Mouse (Mus musculus): ENCODE measurements around the gene Cadm2. TPM values are rescaled to one million over a fixed set of nuclear protein-coding genes. Genes with fewer than 3 reads are reported as not detected.

Gene Cadm2
- polyA plus RNA-seq, 1 experiment from 2014 or later = not detected

GRCm38 (mm10) chr16:67526992-67527391, 93.7 kb downstream of the Cadm2 start:
- WGBS (ENCODE audit: insufficient replicate concordance) = 52% methylated on average over 1 of the region's 1 CpGs
- ATAC-seq (ENCODE audit: low read depth) = no peak
- Histone ChIP-seq H3K36me3 (ENCODE audit: control insufficient read depth, insufficient read depth) (no peaks in the 10 kb centered on the region), H3K4me3 (ENCODE audit: low read depth, low read length) (no peak overlapping the region), H3K27me3 (ENCODE audit: control insufficient read depth, insufficient read depth, low read depth, low read length) (no peaks in the 10 kb centered on the region), H3K27ac (ENCODE audit: low read length) (no peak overlapping the region), H3K4me2 (ENCODE audit: low read depth, low read length) (no peak overlapping the region), H3K9me3 (replicated peaks; ENCODE audit: control insufficient read depth, low read length) (no peaks in the 10 kb centered on the region), H3K4me1 (ENCODE audit: control insufficient read depth, low read depth, low read length) (no peaks in the 10 kb centered on the region), H3K9ac (ENCODE audit: low read depth, low read length) (no peak overlapping the region)

- Histone ChIP-seq H3K36me3 (ENCODE audit: control insufficient read depth, insufficient read depth) (no peaks in the 10 kb centered on the region), H3K4me1 (ENCODE audit: control insufficient read depth, low read depth, low read length) (no peaks in the 10 kb centered on the region), H3K4me3 (ENCODE audit: low read depth, low read length) (no peak overlapping the region), H3K9ac (ENCODE audit: low read depth, low read length) (no peak overlapping the region), H3K27ac (ENCODE audit: low read length) (no peak overlapping the region), H3K27me3 (ENCODE audit: control insufficient read depth, insufficient read depth, low read depth, low read length) (no peaks in the 10 kb centered on the region), H3K9me3 (replicated peaks; ENCODE audit: control insufficient read depth, low read length) (no peaks in the 10 kb centered on the region), H3K4me2 (ENCODE audit: low read depth, low read length) (no peak overlapping the region)
- no peak for ATAC-seq (ENCODE audit: low read depth)
- 61% methylated on average over 1 of the region's 1 CpGs for WGBS (ENCODE audit: insufficient replicate concordance)
Measured at GRCm38 (mm10) chr16:67524878-67525277, 95.8 kb downstream of the Cadm2 start.

GRCm38 (mm10) chr16:67518311-67518710, 102.4 kb downstream of the Cadm2 start:
- no peak for ATAC-seq (ENCODE audit: low read depth)
- H3K4me3 ChIP-seq (ENCODE audit: low read depth, low read length) = no peak overlapping the region
- 61% methylated on average over 3 of the region's 3 CpGs for WGBS (ENCODE audit: insufficient replicate concordance)

DNA sequence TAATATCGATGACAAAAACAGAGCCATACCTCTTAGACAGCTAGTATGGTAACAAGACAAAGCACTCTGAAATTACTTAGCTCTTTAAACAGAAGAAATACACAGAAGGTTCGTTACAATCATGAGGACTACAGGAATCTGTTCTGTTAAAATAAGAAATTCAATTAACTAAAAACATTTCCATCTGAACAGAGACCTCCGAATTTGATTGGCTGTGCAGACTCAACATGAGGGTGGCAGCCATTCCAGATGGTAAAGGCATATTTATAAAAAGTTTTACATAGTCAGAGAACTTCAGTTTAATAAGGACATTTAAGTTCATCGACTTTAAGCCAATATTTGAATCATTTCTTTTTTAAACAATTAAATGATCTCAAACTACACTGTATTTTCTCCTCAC, 105.2 kb downstream of the Cadm2 start:
- Histone ChIP-seq H3K9ac (ENCODE audit: low read depth, low read length) (no peak overlapping the region), H3K27me3 (ENCODE audit: control insufficient read depth, insufficient read depth, low read depth, low read length) (no peaks in the 10 kb centered on the region), H3K27ac (ENCODE audit: low read length) (no peak overlapping the region), H3K9me3 (replicated peaks; ENCODE audit: control insufficient read depth, low read length) (no peaks in the 10 kb centered on the region), H3K4me3 (ENCODE audit: low read depth, low read length) (no peak overlapping the region), H3K4me2 (ENCODE audit: low read depth, low read length) (no peak overlapping the region), H3K36me3 (ENCODE audit: control insufficient read depth, insufficient read depth) (no peaks in the 10 kb centered on the region), H3K4me1 (ENCODE audit: control insufficient read depth, low read depth, low read length) (no peaks in the 10 kb centered on the region)
- WGBS (ENCODE audit: insufficient replicate concordance) = 52% methylated on average over 4 of the region's 4 CpGs
- ATAC-seq (ENCODE audit: low read depth) = no peak

More at GRCm38 (mm10) chr16:67518311-67518710, 102.4 kb downstream of the Cadm2 start:
- H3K9me3 ChIP-seq (replicated peaks; ENCODE audit: control insufficient read depth, low read length) = no peaks in the 10 kb centered on the region
- no peaks in the 10 kb centered on the region for H3K4me1 ChIP-seq (ENCODE audit: control insufficient read depth, low read depth, low read length)
- no peak overlapping the region for H3K4me2 ChIP-seq (ENCODE audit: low read depth, low read length)
- no peaks in the 10 kb centered on the region for H3K36me3 ChIP-seq (ENCODE audit: control insufficient read depth, insufficient read depth)
- no peak overlapping the region for H3K27ac ChIP-seq (ENCODE audit: low read length)
- no peak overlapping the region for H3K9ac ChIP-seq (ENCODE audit: low read depth, low read length)
- no peaks in the 10 kb centered on the region for H3K27me3 ChIP-seq (ENCODE audit: control insufficient read depth, insufficient read depth, low read depth, low read length)

- Histone ChIP-seq H3K4me3 (ENCODE audit: low read depth, low read length) (no peak overlapping the region), H3K4me1 (ENCODE audit: control insufficient read depth, low read depth, low read length) (no peaks in the 10 kb centered on the region), H3K27me3 (ENCODE audit: control insufficient read depth, insufficient read depth, low read depth, low read length) (no peaks in the 10 kb centered on the region), H3K36me3 (ENCODE audit: control insufficient read depth, insufficient read depth) (no peaks in the 10 kb centered on the region), H3K27ac (ENCODE audit: low read length) (no peak overlapping the region), H3K9me3 (replicated peaks; ENCODE audit: control insufficient read depth, low read length) (no peaks in the 10 kb centered on the region), H3K4me2 (ENCODE audit: low read depth, low read length) (no peak overlapping the region), H3K9ac (ENCODE audit: low read depth, low read length) (no peak overlapping the region)
- 80% methylated on average over 9 of the region's 9 CpGs for WGBS (ENCODE audit: insufficient replicate concordance)
- ATAC-seq (ENCODE audit: low read depth) = no peak
Measured at GRCm38 (mm10) chr16:67509079-67509478, 111.6 kb downstream of the Cadm2 start.

DNA sequence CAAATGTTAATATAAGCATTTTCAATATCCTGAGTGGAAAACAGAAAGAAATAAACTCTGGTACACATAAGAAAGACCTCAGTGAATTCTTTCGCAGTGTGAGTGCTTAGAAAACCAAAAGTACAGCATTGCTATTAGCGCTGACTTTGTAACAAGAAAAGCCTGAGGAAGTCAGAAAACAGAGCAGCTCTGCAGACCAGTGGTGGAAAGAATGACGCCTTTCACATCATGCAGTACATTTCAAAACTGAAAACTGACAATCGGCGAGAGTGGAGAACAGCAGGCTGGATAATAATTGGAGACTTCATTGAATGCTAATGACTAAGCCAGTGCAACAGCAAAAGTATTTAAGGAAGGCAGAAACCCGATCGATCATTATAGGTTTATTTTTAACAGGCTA, 138.2 kb downstream of the Cadm2 start:
- Histone ChIP-seq H3K4me1 (ENCODE audit: control insufficient read depth, low read depth, low read length) (no peaks in the 10 kb centered on the region), H3K27me3 (ENCODE audit: control insufficient read depth, insufficient read depth, low read depth, low read length) (no peaks in the 10 kb centered on the region), H3K4me2 (ENCODE audit: low read depth, low read length) (no peak overlapping the region), H3K36me3 (ENCODE audit: control insufficient read depth, insufficient read depth) (no peaks in the 10 kb centered on the region), H3K9ac (ENCODE audit: low read depth, low read length) (no peak overlapping the region), H3K4me3 (ENCODE audit: low read depth, low read length) (no peak overlapping the region), H3K27ac (ENCODE audit: low read length) (no peak overlapping the region), H3K9me3 (replicated peaks; ENCODE audit: control insufficient read depth, low read length) (no peaks in the 10 kb centered on the region)
- no peak for ATAC-seq (ENCODE audit: low read depth)
- WGBS (ENCODE audit: insufficient replicate concordance) = 68% methylated on average over 7 of the region's 7 CpGs

- ATAC-seq (ENCODE audit: low read depth) = no peak
- no peak overlapping the region for H3K27ac ChIP-seq (ENCODE audit: low read length)
- no peak overlapping the region for H3K4me2 ChIP-seq (ENCODE audit: low read depth, low read length)
- H3K9me3 ChIP-seq (replicated peaks; ENCODE audit: control insufficient read depth, low read length) = no peaks in the 10 kb centered on the region
- H3K27me3 ChIP-seq (ENCODE audit: control insufficient read depth, insufficient read depth, low read depth, low read length) = no peaks in the 10 kb centered on the region
- no peaks in the 10 kb centered on the region for H3K4me1 ChIP-seq (ENCODE audit: control insufficient read depth, low read depth, low read length)
- no peak overlapping the region for H3K4me3 ChIP-seq (ENCODE audit: low read depth, low read length)
- H3K36me3 ChIP-seq (ENCODE audit: control insufficient read depth, insufficient read depth) = no peaks in the 10 kb centered on the region
- 73% methylated on average over 3 of the region's 3 CpGs for WGBS (ENCODE audit: insufficient replicate concordance)
- no peak overlapping the region for H3K9ac ChIP-seq (ENCODE audit: low read depth, low read length)
Measured at GRCm38 (mm10) chr16:67467041-67467440, 153.7 kb downstream of the Cadm2 start.

- Histone ChIP-seq H3K36me3 (ENCODE audit: control insufficient read depth, insufficient read depth) (no peaks in the 10 kb centered on the region), H3K27me3 (ENCODE audit: control insufficient read depth, insufficient read depth, low read depth, low read length) (no peaks in the 10 kb centered on the region), H3K4me2 (ENCODE audit: low read depth, low read length) (no peak overlapping the region), H3K27ac (ENCODE audit: low read length) (no peak overlapping the region), H3K9ac (ENCODE audit: low read depth, low read length) (no peak overlapping the region), H3K4me1 (ENCODE audit: control insufficient read depth, low read depth, low read length) (no peaks in the 10 kb centered on the region), H3K4me3 (ENCODE audit: low read depth, low read length) (no peak overlapping the region), H3K9me3 (replicated peaks; ENCODE audit: control insufficient read depth, low read length) (no peaks in the 10 kb centered on the region)
- ATAC-seq (ENCODE audit: low read depth) = no peak
- 67% methylated on average over 4 of the region's 4 CpGs for WGBS (ENCODE audit: insufficient replicate concordance)
Measured at GRCm38 (mm10) chr16:67436301-67436700, 184.4 kb downstream of the Cadm2 start.

DNA sequence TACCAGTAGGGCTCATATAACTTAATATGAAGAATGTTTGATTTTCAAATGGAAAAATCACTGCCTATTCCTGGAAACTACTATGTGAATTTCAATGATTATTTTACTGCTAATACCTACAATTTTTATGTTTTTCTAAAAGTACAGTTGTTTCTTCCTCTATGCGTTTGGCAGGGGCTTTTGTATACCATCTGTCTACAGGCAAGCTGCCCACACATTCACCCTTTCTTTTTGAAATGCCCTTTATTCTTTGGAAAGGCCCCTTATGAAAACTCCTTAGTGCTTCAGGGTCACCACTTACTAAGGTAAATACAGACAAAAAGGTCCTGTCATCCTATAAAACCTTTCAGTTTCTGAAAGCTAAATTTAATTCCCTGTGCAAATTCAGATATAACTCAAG, 195.3 kb downstream of the Cadm2 start:
- WGBS (ENCODE audit: insufficient replicate concordance) = 35% methylated on average over 1 of the region's 1 CpGs
- no peak overlapping the region for H3K27ac ChIP-seq (ENCODE audit: low read length)
- no peaks in the 10 kb centered on the region for H3K36me3 ChIP-seq (ENCODE audit: control insufficient read depth, insufficient read depth)
- no peak overlapping the region for H3K4me2 ChIP-seq (ENCODE audit: low read depth, low read length)
- H3K9ac ChIP-seq (ENCODE audit: low read depth, low read length) = no peak overlapping the region
- no peaks in the 10 kb centered on the region for H3K4me1 ChIP-seq (ENCODE audit: control insufficient read depth, low read depth, low read length)
- no peaks in the 10 kb centered on the region for H3K27me3 ChIP-seq (ENCODE audit: control insufficient read depth, insufficient read depth, low read depth, low read length)
- no peak for ATAC-seq (ENCODE audit: low read depth)
- no peak overlapping the region for H3K4me3 ChIP-seq (ENCODE audit: low read depth, low read length)
- no peaks in the 10 kb centered on the region for H3K9me3 ChIP-seq (replicated peaks; ENCODE audit: control insufficient read depth, low read length)

- H3K27ac ChIP-seq (ENCODE audit: low read length) = no peak overlapping the region
- H3K36me3 ChIP-seq (ENCODE audit: control insufficient read depth, insufficient read depth) = no peaks in the 10 kb centered on the region
- no peak overlapping the region for H3K9ac ChIP-seq (ENCODE audit: low read depth, low read length)
- no peaks in the 10 kb centered on the region for H3K27me3 ChIP-seq (ENCODE audit: control insufficient read depth, insufficient read depth, low read depth, low read length)
- no peak overlapping the region for H3K4me3 ChIP-seq (ENCODE audit: low read depth, low read length)
- H3K9me3 ChIP-seq (replicated peaks; ENCODE audit: control insufficient read depth, low read length) = no peaks in the 10 kb centered on the region
- 45% methylated on average over 3 of the region's 3 CpGs for WGBS (ENCODE audit: insufficient replicate concordance)
- H3K4me2 ChIP-seq (ENCODE audit: low read depth, low read length) = no peak overlapping the region
- H3K4me1 ChIP-seq (ENCODE audit: control insufficient read depth, low read depth, low read length) = no peaks in the 10 kb centered on the region
- ATAC-seq (ENCODE audit: low read depth) = no peak
Measured at GRCm38 (mm10) chr16:67410926-67411325, 209.8 kb downstream of the Cadm2 start.
